Mouse (Mus musculus) adrenal gland, postnatal 25 days (tissue): Measurements from ENCODE around the gene Crim1. TPM values are rescaled to one million over a fixed set of nuclear protein-coding genes. Genes with fewer than 3 reads are reported as not detected.

ENCODE experiments used
- DNase-seq: peaks from one replicate; pipeline ENCODE4 v3.0.0; 2021; ENCODE audit warnings: mixed read lengths
- long read RNA-seq: library from polyadenylated mRNA; stranded (forward); transcript quantifications from one replicate; pipeline ENCODE4 v2.0.0, GENCODE M21; 2021
- total RNA-seq: library from RNA; stranded (reverse); gene quantifications from 2 replicates; pipeline ENCODE4 v1.2.3, GENCODE M21; 2021

Crim1 gene
- total RNA-seq: 38.5 and 45.9 TPM in 2 replicates
- long read RNA-seq, full-length matches to known transcripts: 1 of 6 reads
- long read RNA-seq, partial matches to known transcripts: 4 of 6 reads
- long read RNA-seq, other reads (novel, unspliced or antisense): 1 of 6 reads

- DNase-seq: peak; percentile 86
These were observed at the start of gene Crim1 for GRCm38 (mm10) chr17:78199626-78200560. Crim1 (plus strand) TSS chr17:78200248.

GRCm38 (mm10) chr17:78151479-78152282 lies 48.4 kb upstream of the Crim1 start:
- no peak for DNase-seq

- DNase-seq: peak; percentile 30
These were observed 36.8 kb upstream of the Crim1 start for GRCm38 (mm10) chr17:78163278-78163677.

- DNase-seq: no peak
These were observed 36.3 kb upstream of the Crim1 start for GRCm38 (mm10) chr17:78163724-78164236.

- DNase-seq: no peak
These were observed 34.2 kb upstream of the Crim1 start for GRCm38 (mm10) chr17:78165855-78166254.

- DNase-seq: no peak
These were observed 33.5 kb upstream of the Crim1 start for GRCm38 (mm10) chr17:78166566-78166965.

GRCm38 (mm10) chr17:78172371-78172770 lies 27.7 kb upstream of the Crim1 start:
- no peak for DNase-seq

GRCm38 (mm10) chr17:78180766-78181165 lies 19.3 kb upstream of the Crim1 start:
- DNase-seq: no peak

- no peak for DNase-seq
These were observed 3.9 kb upstream of the Crim1 start for GRCm38 (mm10) chr17:78196184-78196583.

GRCm38 (mm10) chr17:78197111-78197510 lies 2.9 kb upstream of the Crim1 start:
- peak; percentile 62 for DNase-seq

- no peak for DNase-seq
These were observed 1.9 kb upstream of the Crim1 start for GRCm38 (mm10) chr17:78198140-78198539.

- DNase-seq: no peak
These were observed 1.2 kb upstream of the Crim1 start for GRCm38 (mm10) chr17:78198820-78199219.

GRCm38 (mm10) chr17:78199231-78199625 lies 820 bp upstream of the Crim1 start:
- no peak for DNase-seq

- peak; percentile 52 for DNase-seq
These were observed 643 bp downstream of the Crim1 start for GRCm38 (mm10) chr17:78200561-78201220.

GRCm38 (mm10) chr17:78201221-78202058 lies 1.4 kb downstream of the Crim1 start:
- peak; percentile 35 for DNase-seq

GRCm38 (mm10) chr17:78202221-78202620 lies 2.2 kb downstream of the Crim1 start:
- no peak for DNase-seq

GRCm38 (mm10) chr17:78202756-78203155 lies 2.7 kb downstream of the Crim1 start:
- no peak for DNase-seq

GRCm38 (mm10) chr17:78203478-78203877 lies 3.4 kb downstream of the Crim1 start:
- DNase-seq: no peak

- no peak for DNase-seq
These were observed 6.4 kb downstream of the Crim1 start for GRCm38 (mm10) chr17:78206421-78206820.

- no peak for DNase-seq
These were observed 7.2 kb downstream of the Crim1 start for GRCm38 (mm10) chr17:78207246-78207645.

GRCm38 (mm10) chr17:78208805-78209204 lies 8.8 kb downstream of the Crim1 start:
- DNase-seq: no peak
